Comparison of ENCODE assay signal across 24 mouse cellular contexts in genomic region chr2:76545539-76545938, GRCm38 (mm10).
DNase-seq lines count a peak whose midpoint lies in the region; ATAC-seq lines count a peak whose summit lies in the region.
"Had no signal": no experiment of that assay in that cellular context is flagged by ENCODE, and none has a peak within 500 bp of the region (broad histone marks: within the 10 kb centered on the region; RNA-seq: fewer than 3 reads in every experiment).

No protein-coding gene starts in this region.

- peak; percentile 48 for DNase-seq in heart, adult 11 months
- peak; percentile 39 for DNase-seq in lung, postnatal 14 days
- DNase-seq in lung, postnatal 4 days, result peak; percentile 17 to 63
- DNase-seq in cerebellum, postnatal 25 days, result no peak
- DNase-seq in testis, postnatal 14 days (ENCODE audit: low spot score), result no peak
- DNase-seq: adrenal gland, adult 8-10 months; adrenal gland, postnatal 25 days; cerebellum, adult 11-12 months; cerebellum, adult 8-10 months; cerebellum, postnatal 10 days; gastrocnemius, postnatal 10 days; gastrocnemius, postnatal 36 days; heart, postnatal 10 days; heart, postnatal 36 days had no signal

- H3K27ac ChIP-seq in heart, embryonic 11.5 days (ENCODE audit: low read depth, low read length), result no peak overlapping the region
- peak overlapping the region; percentile 57; the same call in 1 of the 2 replicates for H3K27ac ChIP-seq in lung, embryonic 15.5 days
- H3K27ac ChIP-seq: forebrain, embryonic 10.5 days; forebrain, embryonic 13.5 days; heart, embryonic 15.5 days; hindbrain, embryonic 10.5 days; hindbrain, embryonic 13.5 days had no signal

- H3K4me2 ChIP-seq in heart, embryonic 11.5 days, result no peak overlapping the region
- H3K4me2 ChIP-seq in lung, embryonic 15.5 days, result no peak overlapping the region; the same call in 1 of the 2 replicates
- H3K4me2 ChIP-seq: forebrain, embryonic 13.5 days; heart, embryonic 12.5 days; heart, embryonic 15.5 days; hindbrain, embryonic 13.5 days had no signal

- WGBS in heart, embryonic 11.5 days (ENCODE audit: insufficient replicate concordance), result 83% methylated on average over 8 of the region's 8 CpGs
- WGBS in lung, embryonic 15.5 days, result 48% methylated on average over 8 of the region's 8 CpGs

- H3K36me3 ChIP-seq in heart, embryonic 11.5 days (ENCODE audit: control insufficient read depth, insufficient read depth, low read length), result no peaks in the 10 kb centered on the region
- H3K36me3 ChIP-seq in lung, embryonic 15.5 days, result no peaks in the 10 kb centered on the region
- H3K36me3 ChIP-seq: forebrain, embryonic 10.5 days; heart, embryonic 12.5 days; heart, embryonic 15.5 days; hindbrain, embryonic 10.5 days; hindbrain, embryonic 13.5 days had no signal

- no peak overlapping the region for H3K9ac ChIP-seq in heart, embryonic 11.5 days (ENCODE audit: low read depth, low read length)
- no peak overlapping the region for H3K9ac ChIP-seq in lung, embryonic 15.5 days
- H3K9ac ChIP-seq: forebrain, embryonic 13.5 days; heart, embryonic 12.5 days; heart, embryonic 15.5 days; hindbrain, embryonic 13.5 days had no signal

- H3K4me1 ChIP-seq in heart, embryonic 11.5 days (ENCODE audit: control insufficient read depth, insufficient read depth, low read length), result no peaks in the 10 kb centered on the region
- peaks cover 15% of the 10 kb centered on the region for H3K4me1 ChIP-seq in lung, embryonic 15.5 days
- H3K4me1 ChIP-seq: forebrain, embryonic 10.5 days; forebrain, embryonic 13.5 days; heart, embryonic 12.5 days; heart, embryonic 15.5 days; hindbrain, embryonic 10.5 days; hindbrain, embryonic 13.5 days had no signal

- no peak for ATAC-seq in heart, embryonic 11.5 days (replicated peaks; ENCODE audit: insufficient number of reproducible peaks, low FRiP score, low TSS enrichment)
- ATAC-seq in lung, embryonic 15.5 days (ENCODE audit: borderline replicate concordance, extremely low read depth, low FRiP score, low TSS enrichment), result 0 out of 2 replicates have a peak, but pooled peaks have one; percentile 19
- ATAC-seq: activated CD4-positive, CD25-positive, alpha-beta regulatory T cell, adult 4 months; forebrain, embryonic 13.5 days; forebrain, embryonic 16.5 days had no signal

- no peaks in the 10 kb centered on the region for H3K9me3 ChIP-seq in heart, embryonic 11.5 days (replicated peaks; ENCODE audit: control insufficient read depth, low read length)
- H3K9me3 ChIP-seq in lung, embryonic 15.5 days, result no peaks in the 10 kb centered on the region
- H3K9me3 ChIP-seq: forebrain, embryonic 10.5 days; forebrain, embryonic 13.5 days; heart, embryonic 12.5 days; heart, embryonic 15.5 days; hindbrain, embryonic 10.5 days; hindbrain, embryonic 13.5 days had no signal

- H3K4me3 ChIP-seq in heart, embryonic 11.5 days (ENCODE audit: low read depth, low read length), result no peak overlapping the region
- no peak overlapping the region for H3K4me3 ChIP-seq in lung, embryonic 15.5 days
- H3K4me3 ChIP-seq: forebrain, embryonic 10.5 days; forebrain, embryonic 13.5 days; heart, embryonic 12.5 days; heart, embryonic 15.5 days; hindbrain, embryonic 10.5 days; hindbrain, embryonic 13.5 days had no signal

- H3K27me3 ChIP-seq in heart, embryonic 11.5 days (ENCODE audit: control insufficient read depth, insufficient read depth, low read length), result no peaks in the 10 kb centered on the region
- H3K27me3 ChIP-seq in lung, embryonic 15.5 days, result no peaks in the 10 kb centered on the region
- H3K27me3 ChIP-seq: forebrain, embryonic 13.5 days; heart, embryonic 12.5 days; heart, embryonic 15.5 days; hindbrain, embryonic 13.5 days had no signal

Comparison
In these comparisons a context has a peak if more than half of its experiments do, and no peak if none do; other contexts are left out.
1. DNase-seq: peak in heart, adult 11 months (single experiment), lung, postnatal 14 days (single experiment) and lung, postnatal 4 days (2 of 2); none in cerebellum, postnatal 25 days (0 of 2) and testis, postnatal 14 days (single experiment).